Mouse (Mus musculus) neural tube, embryonic 15.5 days (tissue): Measurements from ENCODE around the gene H2afj. TPM values are rescaled to one million over a fixed set of nuclear protein-coding genes. Genes with fewer than 3 reads are reported as not detected.

Source experiments
- ATAC-seq: fragments of 200-750 bp; cut with Nextera tagmentation; 2 replicates; pipeline ENCODE4 v1.8.0; 2017; ENCODE audit warnings: mild to moderate bottlenecking, moderate TSS enrichment, moderate library complexity; ENCODE audit not compliant: low FRiP score
- H3K27ac ChIP-seq: fragments of 300-500 bp; sonication (generic); replicated peaks from 2 replicates; pipeline ENCODE4 v1.5.1; 2015; ENCODE audit warnings: mild to moderate bottlenecking, inconsistent platforms
- H3K27me3 ChIP-seq: fragments of 300-500 bp; sonication (generic); replicated peaks from 2 replicates; pipeline ENCODE4 v1.6.1; 2015; ENCODE audit warnings: inconsistent platforms
- H3K36me3 ChIP-seq: fragments of 300-500 bp; sonication (generic); 2 replicates; pipeline ENCODE4 v1.6.1; 2015; ENCODE audit warnings: inconsistent platforms
- H3K4me1 ChIP-seq: fragments of 300-500 bp; sonication (generic); 2 replicates; pipeline ENCODE4 v1.6.1; 2015; ENCODE audit warnings: inconsistent platforms
- H3K4me2 ChIP-seq: fragments of 300-500 bp; sonication (generic); 2 replicates; pipeline ENCODE4 v1.6.1; 2015; ENCODE audit warnings: inconsistent platforms, mild to moderate bottlenecking, moderate library complexity
- H3K4me3 ChIP-seq: fragments of 300-500 bp; sonication (generic); replicated peaks from 2 replicates; pipeline ENCODE4 v1.5.1; 2015; ENCODE audit warnings: mild to moderate bottlenecking, inconsistent platforms
- H3K9ac ChIP-seq: fragments of 300-500 bp; sonication (generic); replicated peaks from 2 replicates; pipeline ENCODE4 v1.6.1; 2015; ENCODE audit warnings: mild to moderate bottlenecking, inconsistent platforms
- H3K9me3 ChIP-seq: fragments of 300-500 bp; sonication (generic); replicated peaks from 2 replicates; pipeline ENCODE4 v1.6.1; 2016; ENCODE audit warnings: inconsistent platforms
- WGBS: fragments of 180-500 bp; shearing (Covaris S2); methylation state at CpG from one replicate; pipeline ENCODE4 v1.1.7; 2015; ENCODE audit warnings: mixed read lengths; 5-methylcytosine and 5-hydroxymethylcytosine counted together
- polyA plus RNA-seq: library from polyadenylated mRNA; unstranded; fragments of >200 nt; fragmentation: Nextera tagmentation; extraction: Ambion mirVana; gene quantifications from 2 replicates; pipeline ENCODE4 v1.2.1, GENCODE M21; 2015

Gene H2afj
- polyA plus RNA-seq, result 106 and 119 TPM in 2 replicates

DNA sequence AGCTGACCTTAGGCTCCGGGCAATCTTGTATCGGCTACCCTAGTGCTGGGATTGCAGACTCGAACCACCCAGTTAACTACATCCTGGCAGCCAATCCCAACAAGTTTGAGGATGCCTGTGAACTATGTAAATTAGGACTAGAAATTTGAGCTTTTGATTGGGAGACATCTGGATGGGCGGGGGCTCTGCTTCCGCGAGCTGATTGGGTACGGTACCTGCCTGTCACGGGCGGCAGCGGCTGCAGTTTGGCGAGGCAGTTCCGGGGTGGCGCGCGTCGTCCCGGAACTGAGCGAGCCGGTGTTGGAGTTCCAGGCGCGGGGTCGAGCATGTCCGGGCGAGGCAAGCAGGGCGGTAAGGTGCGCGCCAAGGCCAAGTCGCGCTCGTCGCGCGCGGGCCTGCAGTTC lies at the start of gene H2afj:
Gene H2afj (plus strand): TSS at position 231 of the 404 bp plus-strand sequence.
- under 1% methylated on average over 34 of the region's 34 CpGs for WGBS
- H3K27ac ChIP-seq, result peak within 1 kb of the TSS; percentile 83
- peak within 1 kb of the TSS; percentile 81 for H3K4me2 ChIP-seq
- peak within 1 kb of the TSS; percentile 69 for H3K9ac ChIP-seq
- H3K36me3 ChIP-seq, result peaks cover 12% of the 10 kb centered on the region
- ATAC-seq, result peak; percentile 88
- no peaks in the 10 kb centered on the region for H3K27me3 ChIP-seq
- no peaks in the 10 kb centered on the region for H3K9me3 ChIP-seq
- peak within 1 kb of the TSS; percentile 90 for H3K4me3 ChIP-seq
- H3K4me1 ChIP-seq, result peaks cover 32% of the 10 kb centered on the region

DNA sequence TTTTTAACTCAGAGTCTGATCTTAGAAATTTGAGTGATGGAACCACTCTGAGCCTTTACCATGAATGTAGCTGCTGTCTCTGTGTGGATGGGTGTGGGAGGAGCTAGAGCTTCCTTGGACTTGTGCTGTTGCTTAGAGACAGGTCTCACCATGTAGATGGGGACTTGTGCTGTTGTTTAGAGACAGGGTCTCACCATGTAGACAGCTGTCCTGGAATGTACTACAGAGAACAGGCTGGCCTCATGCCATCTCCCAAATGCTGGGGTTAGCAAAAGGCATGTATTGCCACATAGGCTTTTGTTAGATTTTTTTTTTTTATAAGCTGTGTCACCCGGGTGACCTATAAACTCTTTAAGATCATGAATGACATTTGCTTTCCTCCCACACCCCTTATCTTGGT lies 44.1 kb upstream of the H2afj start:
- Histone ChIP-seq H3K9me3 (no peaks in the 10 kb centered on the region), H3K27ac (no peak overlapping the region), H3K27me3 (no peaks in the 10 kb centered on the region), H3K9ac (no peak overlapping the region), H3K4me2 (no peak overlapping the region), H3K4me3 (no peak overlapping the region), H3K4me1 (no peaks in the 10 kb centered on the region), H3K36me3 (no peaks in the 10 kb centered on the region)
- 74% methylated on average over 1 of the region's 1 CpGs for WGBS
- no peak for ATAC-seq

DNA sequence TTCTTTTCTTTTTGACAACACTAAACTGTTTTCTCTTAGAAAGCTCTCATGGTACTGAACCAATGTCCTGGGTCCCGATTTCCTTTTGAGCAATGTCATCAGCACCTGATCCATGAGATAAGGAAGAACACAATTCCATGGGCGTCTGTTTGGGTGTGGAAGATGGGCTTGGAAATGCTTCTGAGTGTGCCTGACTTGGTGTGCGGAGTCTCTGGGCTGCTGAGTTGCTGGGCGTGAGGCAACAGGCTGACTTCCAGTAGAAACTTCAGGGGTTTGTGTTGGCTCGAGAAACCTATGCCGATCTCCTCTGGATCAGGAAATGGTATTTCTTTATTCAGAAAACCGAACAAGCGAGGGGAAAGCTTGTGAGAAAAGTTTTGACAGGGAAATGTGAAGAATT lies 38.9 kb upstream of the H2afj start:
- Histone ChIP-seq H3K4me2 (no peak overlapping the region), H3K4me1 (no peaks in the 10 kb centered on the region)
- 90% methylated on average over 8 of the region's 8 CpGs for WGBS

DNA sequence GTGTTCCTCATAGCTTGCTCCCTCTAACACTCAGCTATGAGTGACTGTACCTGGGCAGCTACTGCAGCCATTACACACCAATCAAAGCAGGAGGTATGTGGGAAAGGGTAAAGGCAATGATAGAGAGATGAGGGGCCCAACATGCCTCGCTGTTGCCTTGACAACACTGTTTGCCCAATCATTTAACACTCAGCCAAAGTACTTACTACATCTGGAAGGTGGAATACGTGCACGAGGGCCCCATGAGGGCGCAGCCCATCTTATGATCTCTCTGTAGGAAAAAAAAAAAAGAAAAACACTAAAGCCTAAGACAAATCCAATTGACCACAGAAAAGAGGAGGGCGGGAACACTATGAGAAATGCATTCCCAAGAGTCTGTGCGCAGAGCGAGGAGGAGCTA lies 38.2 kb upstream of the H2afj start:
- ATAC-seq, result no peak
- no peaks in the 10 kb centered on the region for H3K27me3 ChIP-seq
- WGBS, result 84% methylated on average over 7 of the region's 7 CpGs
- H3K4me2 ChIP-seq, result no peak overlapping the region
- H3K36me3 ChIP-seq, result no peaks in the 10 kb centered on the region
- no peak overlapping the region for H3K9ac ChIP-seq
- no peaks in the 10 kb centered on the region for H3K4me1 ChIP-seq
- H3K27ac ChIP-seq, result no peak overlapping the region
- H3K9me3 ChIP-seq, result no peaks in the 10 kb centered on the region
- H3K4me3 ChIP-seq, result no peak overlapping the region

More for the DNA sequence above, 38.9 kb upstream of the H2afj start:
- no peaks in the 10 kb centered on the region for H3K9me3 ChIP-seq
- H3K27ac ChIP-seq, result no peak overlapping the region
- H3K4me3 ChIP-seq, result no peak overlapping the region
- ATAC-seq, result no peak
- no peaks in the 10 kb centered on the region for H3K36me3 ChIP-seq
- no peaks in the 10 kb centered on the region for H3K27me3 ChIP-seq
- H3K9ac ChIP-seq, result no peak overlapping the region

DNA sequence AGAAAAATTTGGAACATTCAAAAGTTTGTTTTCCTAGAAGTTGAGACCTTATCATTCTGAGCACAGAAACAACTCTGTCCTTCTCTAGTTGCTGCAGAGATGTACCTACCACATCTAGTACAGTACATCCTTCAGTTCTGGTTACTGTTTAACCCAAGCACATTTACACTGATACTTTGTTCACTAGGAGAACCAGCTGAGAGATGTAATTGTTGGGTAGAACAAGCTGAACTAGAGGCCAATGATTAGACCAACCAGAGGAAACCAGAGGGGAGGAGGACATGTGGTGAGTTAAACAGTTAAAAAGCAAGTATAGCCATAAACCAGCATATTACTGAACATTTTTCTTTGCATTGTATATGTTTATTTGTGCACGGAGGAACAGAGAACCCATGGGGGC lies 31.7 kb upstream of the H2afj start:
- H3K9me3 ChIP-seq, result no peaks in the 10 kb centered on the region
- H3K4me3 ChIP-seq, result no peak overlapping the region
- ATAC-seq, result no peak
- H3K36me3 ChIP-seq, result no peaks in the 10 kb centered on the region
- H3K9ac ChIP-seq, result no peak overlapping the region
- no peak overlapping the region for H3K27ac ChIP-seq
- no peaks in the 10 kb centered on the region for H3K27me3 ChIP-seq
- H3K4me2 ChIP-seq, result no peak overlapping the region
- H3K4me1 ChIP-seq, result no peaks in the 10 kb centered on the region
- 84% methylated on average over 1 of the region's 1 CpGs for WGBS

DNA sequence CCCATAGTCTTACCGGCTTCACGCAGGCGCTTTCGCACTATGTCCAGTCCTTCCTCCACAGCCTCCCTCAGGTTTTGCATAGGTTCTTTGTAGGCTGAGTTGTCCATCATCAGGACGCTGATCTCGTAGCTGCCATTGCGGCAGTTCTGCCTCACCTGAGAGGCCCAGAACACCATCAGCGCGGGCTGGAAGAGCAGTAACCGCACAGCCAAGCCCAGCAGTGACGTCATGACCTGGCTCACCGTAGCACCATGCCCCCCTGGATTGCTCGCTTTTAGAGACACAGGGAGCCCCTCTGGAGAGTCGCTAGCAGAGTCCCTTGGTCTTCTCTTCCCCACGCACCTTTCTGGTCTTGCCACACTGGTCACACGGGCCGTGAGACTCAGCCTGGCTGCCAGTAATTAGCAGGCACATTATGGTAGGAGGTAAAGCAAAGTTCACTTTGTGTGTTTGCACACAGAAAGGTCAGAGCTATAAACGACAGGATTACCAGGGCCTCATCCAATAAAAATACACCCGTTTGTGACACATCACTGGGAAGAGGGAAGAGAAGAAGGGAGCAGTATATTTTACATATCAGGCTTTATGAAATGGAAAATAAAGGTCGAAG lies 26.6 kb upstream of the H2afj start, which contains the start of gene Gucy2c:
Gene Gucy2c (minus strand): TSS at position 389 of the 610 bp plus-strand sequence.
- no peaks in the 10 kb centered on the region for H3K9me3 ChIP-seq
- 75% methylated on average over 20 of the region's 20 CpGs for WGBS
- H3K4me3 ChIP-seq, result no peak within 1 kb of the TSS
- H3K27me3 ChIP-seq, result no peaks in the 10 kb centered on the region
- H3K9ac ChIP-seq, result no peak within 1 kb of the TSS
- no peaks in the 10 kb centered on the region for H3K36me3 ChIP-seq
- no peak within 1 kb of the TSS for H3K4me2 ChIP-seq
- H3K27ac ChIP-seq, result no peak within 1 kb of the TSS
- no peak for ATAC-seq
- H3K4me1 ChIP-seq, result no peaks in the 10 kb centered on the region

DNA sequence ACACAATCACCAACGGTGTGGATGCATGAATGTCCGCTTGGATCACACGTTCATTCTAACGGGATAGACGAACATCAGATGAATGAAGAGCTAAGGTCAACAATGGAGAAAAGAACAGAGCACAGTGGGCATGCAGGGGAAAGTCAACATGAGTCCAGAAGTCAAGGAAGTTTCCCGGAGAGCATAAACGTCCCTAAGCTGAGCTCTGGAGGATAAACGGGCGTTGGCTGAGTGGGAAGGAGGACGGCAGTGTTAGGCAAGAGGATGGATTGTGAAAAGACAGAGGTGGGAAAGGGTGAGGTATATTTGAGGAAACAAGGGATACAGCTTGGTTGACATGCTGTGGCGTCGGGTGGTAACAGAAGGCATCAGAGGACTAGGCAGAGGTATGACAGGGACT lies 25.9 kb upstream of the H2afj start:
- Histone ChIP-seq H3K27me3 (no peaks in the 10 kb centered on the region), H3K9me3 (no peaks in the 10 kb centered on the region), H3K4me1 (no peaks in the 10 kb centered on the region), H3K4me3 (no peak overlapping the region), H3K4me2 (no peak overlapping the region), H3K9ac (no peak overlapping the region), H3K36me3 (no peaks in the 10 kb centered on the region), H3K27ac (no peak overlapping the region)
- ATAC-seq, result no peak
- 83% methylated on average over 12 of the region's 12 CpGs for WGBS

DNA sequence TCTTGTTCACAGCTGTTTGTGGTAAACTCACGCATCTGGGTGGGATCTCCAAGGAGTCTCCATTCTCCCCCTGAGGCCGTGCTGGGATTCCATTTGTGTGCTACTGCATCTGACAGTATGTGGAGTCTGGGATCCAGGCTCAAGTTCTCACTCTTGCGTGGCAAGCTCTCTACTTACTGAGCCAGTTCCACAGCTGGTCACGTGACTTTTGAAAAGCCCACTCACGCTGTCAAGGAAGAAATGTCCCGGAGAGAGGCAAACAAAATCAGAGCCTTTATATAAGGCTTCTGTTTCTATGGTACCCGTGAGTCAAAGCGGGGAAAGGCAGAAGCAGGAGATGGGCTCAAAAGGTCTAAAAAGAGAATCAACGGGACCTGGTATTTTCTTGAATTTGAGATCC lies 25.3 kb upstream of the H2afj start:
- Histone ChIP-seq H3K27me3 (no peaks in the 10 kb centered on the region), H3K4me1 (no peaks in the 10 kb centered on the region), H3K36me3 (no peaks in the 10 kb centered on the region), H3K4me2 (no peak overlapping the region), H3K9me3 (no peaks in the 10 kb centered on the region), H3K9ac (no peak overlapping the region), H3K27ac (no peak overlapping the region), H3K4me3 (no peak overlapping the region)
- 81% methylated on average over 9 of the region's 9 CpGs for WGBS
- no peak for ATAC-seq

DNA sequence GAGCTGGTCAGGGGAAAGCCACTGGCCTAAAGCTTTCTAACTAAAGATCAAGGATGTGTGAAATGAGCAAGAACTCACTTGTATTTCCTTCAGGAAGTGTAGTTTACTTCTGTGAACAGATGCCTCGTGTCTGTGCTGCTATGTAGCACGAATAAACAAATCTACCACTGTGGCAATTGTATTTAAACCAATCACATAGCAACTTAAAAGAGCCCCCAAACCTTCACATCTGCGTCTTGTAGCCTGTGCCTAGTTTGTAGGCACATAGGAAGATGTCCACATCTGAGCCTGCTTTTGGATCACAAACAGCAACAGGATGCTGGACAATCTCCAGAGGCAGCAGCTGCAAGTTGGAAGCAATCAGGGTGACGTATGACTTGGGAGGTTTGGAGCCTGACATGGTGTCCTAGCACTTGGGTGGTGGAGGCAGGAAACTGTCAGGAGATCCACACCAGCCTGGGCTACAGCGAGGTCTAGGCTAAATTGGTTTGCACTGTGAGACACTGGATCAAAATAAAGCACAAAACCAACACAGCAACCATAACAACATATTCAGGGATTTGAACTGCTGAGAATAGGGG lies 18.6 kb upstream of the H2afj start:
- ATAC-seq, result no peak
- no peaks in the 10 kb centered on the region for H3K9me3 ChIP-seq
- peaks cover 15% of the 10 kb centered on the region; the same call in 1 of the 2 replicates for H3K4me1 ChIP-seq
- H3K9ac ChIP-seq, result no peak overlapping the region
- no peak overlapping the region for H3K4me2 ChIP-seq
- H3K27ac ChIP-seq, result no peak overlapping the region
- H3K36me3 ChIP-seq, result no peaks in the 10 kb centered on the region
- WGBS, result 82% methylated on average over 5 of the region's 5 CpGs
- H3K27me3 ChIP-seq, result no peaks in the 10 kb centered on the region
- H3K4me3 ChIP-seq, result no peak overlapping the region

DNA sequence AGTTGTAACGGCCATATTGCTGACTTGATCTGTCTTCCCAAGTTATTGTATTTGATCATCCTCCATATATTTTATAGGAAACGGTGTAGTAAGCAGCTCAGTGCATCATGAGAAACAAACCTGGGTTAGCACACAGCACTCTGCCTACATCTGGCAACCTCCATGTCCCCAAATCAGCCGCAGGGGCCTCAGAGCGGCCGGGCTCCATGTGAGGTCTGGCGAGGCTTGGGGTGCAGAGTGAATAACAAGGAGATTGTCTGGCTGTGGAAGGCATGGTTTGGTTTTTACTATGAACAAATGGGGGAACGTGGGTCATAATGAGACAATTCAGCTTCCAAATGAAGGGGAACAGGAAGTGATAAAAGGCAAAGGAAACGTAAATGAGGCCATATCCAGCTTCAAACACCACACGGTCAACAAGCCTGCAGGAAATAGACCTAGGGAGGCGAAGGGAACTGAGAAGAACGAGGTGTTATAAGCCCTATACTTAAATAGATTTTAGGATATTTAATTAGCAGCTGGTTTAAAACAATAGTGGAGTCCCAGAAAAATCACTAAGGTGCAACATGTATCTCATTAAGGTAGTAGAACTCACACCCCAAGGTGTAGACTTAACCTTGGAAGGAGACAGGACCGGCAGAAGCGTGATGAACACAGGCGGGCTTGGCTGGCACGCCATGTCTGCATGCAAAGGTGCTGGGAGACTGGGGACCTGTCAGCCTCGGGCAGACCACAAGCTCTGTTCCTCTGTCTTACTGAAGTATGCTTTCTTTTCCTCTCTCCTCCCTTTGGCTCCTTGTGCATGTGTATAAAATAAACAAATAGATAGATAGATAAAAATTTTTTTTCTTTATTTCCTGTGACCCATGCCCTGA lies 14.9 kb upstream of the H2afj start:
- Histone ChIP-seq H3K36me3 (no peaks in the 10 kb centered on the region), H3K4me1 (peaks cover 19% of the 10 kb centered on the region; the same call in 1 of the 2 replicates), H3K4me2 (peak overlapping the region; percentile 63), H3K27ac (no peak overlapping the region), H3K4me3 (peak overlapping the region; percentile 30; the same call in 1 of the 2 replicates), H3K9ac (no peak overlapping the region), H3K27me3 (no peaks in the 10 kb centered on the region), H3K9me3 (no peaks in the 10 kb centered on the region)
- ATAC-seq, result no peak
- 24% methylated on average over 16 of the region's 16 CpGs for WGBS

DNA sequence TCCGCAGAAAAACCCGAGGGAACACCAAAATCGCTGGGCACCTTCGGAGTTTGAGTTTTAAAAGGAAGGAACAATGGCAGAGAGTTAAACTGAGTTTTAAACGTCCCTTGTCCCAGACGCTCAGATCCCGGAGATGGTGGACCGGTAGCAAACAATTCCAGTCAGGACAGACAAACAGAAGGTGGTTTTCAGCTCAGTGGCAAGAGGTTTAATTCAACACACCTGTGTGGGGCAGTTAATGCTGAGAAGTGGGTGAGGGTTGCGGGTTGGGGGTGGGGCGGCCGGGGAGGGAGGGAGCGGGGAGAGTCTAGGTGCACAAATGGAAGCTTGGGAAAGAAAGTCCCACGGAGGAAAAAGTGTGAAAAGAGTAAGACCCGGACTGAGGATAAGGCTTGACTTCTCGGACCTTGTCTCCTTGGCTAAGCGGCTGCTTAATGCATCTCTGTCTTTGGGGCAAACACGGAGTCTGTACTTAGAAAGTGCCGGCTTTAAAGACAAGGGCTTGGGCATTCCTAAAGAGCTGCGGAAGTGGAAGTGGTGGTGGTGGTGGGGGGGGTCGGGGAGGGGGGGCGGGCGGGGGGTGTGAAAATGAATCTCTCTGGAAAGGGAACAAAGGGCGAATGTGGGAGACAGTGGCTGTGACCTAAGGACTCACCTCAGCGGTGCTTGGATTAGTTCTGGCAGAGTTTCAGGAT lies 14.1 kb upstream of the H2afj start:
- no peaks in the 10 kb centered on the region for H3K27me3 ChIP-seq
- 0 out of 2 replicates have a peak overlapping the region, but pooled peaks have one; percentile 14 for H3K9ac ChIP-seq

More for the DNA sequence above, 14.1 kb upstream of the H2afj start:
- Histone ChIP-seq H3K9me3 (no peaks in the 10 kb centered on the region), H3K27ac (no peak overlapping the region), H3K36me3 (no peaks in the 10 kb centered on the region), H3K4me3 (peak overlapping the region; percentile 30), H3K4me2 (peak overlapping the region; percentile 63), H3K4me1 (peaks cover 19% of the 10 kb centered on the region; the same call in 1 of the 2 replicates)
- WGBS, result under 1% methylated on average over 22 of the region's 24 CpGs
- no peak for ATAC-seq
